Mouse (Mus musculus) monocyte, adult 2 months (primary cell): ENCODE measurements around the gene Thsd4.

Experiments
- DNase-seq, 2 experiments: peaks; one replicate each; pipeline ENCODE4 v3.0.0; 2022; ENCODE audit warnings: low spot score in 2 of 2, low read depth in 1 of 2

Gene Thsd4

DNA sequence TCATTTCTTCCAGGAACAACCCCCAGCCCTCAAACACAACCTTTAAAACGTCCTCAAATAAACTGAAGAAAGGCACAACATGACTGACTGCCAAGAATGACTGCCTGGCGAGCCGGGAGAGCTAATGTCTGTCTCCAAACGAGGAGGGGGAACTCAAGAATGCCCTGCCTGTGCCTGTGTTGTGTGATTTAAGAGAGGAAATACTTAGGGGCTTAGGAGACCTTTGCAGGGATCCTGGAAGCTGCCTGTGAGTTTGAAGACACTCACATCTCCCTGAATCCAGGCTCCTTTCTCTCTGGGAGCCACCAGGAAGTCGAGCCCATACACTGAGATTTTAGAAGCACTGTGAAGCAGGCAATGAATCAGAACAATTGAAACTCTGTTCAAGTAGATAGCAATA lies 361.0 kb downstream of the Thsd4 start:
- DNase-seq, result no peak

GRCm38 (mm10) chr9:60160194-60160593 lies 361.7 kb downstream of the Thsd4 start:
- no peak for DNase-seq

DNA sequence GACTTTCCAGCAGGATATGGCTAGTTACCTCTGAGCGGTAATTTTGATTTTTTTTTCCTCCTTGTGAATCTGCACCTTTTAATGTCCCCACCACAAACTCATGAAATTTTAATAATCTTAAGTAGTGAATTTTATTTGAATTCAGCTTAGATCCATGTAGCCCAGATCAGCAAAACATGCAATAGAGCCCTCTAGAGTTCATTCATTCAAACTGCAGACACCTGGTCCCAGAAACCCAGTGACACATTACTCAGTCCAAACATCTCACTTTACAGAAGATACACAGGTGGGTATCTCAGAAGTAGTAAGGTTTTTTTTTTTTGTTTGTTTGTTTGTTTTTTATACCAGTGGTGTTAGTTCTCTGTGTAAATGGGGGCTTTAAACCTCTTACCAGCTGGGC lies 368.9 kb downstream of the Thsd4 start:
- no peak for DNase-seq

GRCm38 (mm10) chr9:60151897-60152627 lies 369.8 kb downstream of the Thsd4 start:
- no peak for DNase-seq

- no peak for DNase-seq
Observed at GRCm38 (mm10) chr9:60150511-60150910, 371.3 kb downstream of the Thsd4 start.

- no peak for DNase-seq
Observed at GRCm38 (mm10) chr9:60148988-60149387, 372.9 kb downstream of the Thsd4 start.

- DNase-seq, result no peak
Observed at GRCm38 (mm10) chr9:60147401-60147800, 374.4 kb downstream of the Thsd4 start.

- DNase-seq, result no peak
Observed at GRCm38 (mm10) chr9:60143816-60144215, 378.0 kb downstream of the Thsd4 start.

GRCm38 (mm10) chr9:60141081-60141514 lies 380.7 kb downstream of the Thsd4 start:
- no peak for DNase-seq

DNA sequence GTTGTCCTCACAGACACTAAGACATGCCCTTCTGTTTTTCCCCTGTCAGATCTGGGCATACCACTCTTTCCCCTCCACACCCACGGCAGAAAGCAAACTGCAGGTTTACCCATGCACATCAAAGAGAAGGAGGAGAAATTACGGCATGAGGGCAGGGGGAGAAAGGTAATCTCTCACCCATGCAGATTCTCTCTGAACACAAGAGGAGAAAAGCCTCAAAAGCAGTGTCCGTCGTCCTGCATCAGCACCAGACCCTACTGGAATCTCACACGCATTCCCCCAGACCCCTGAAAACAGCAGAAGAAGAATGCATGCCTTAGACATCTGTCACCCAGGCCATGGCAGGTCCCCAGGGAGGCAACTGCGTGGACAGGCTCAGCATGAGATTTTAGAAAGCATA lies 381.4 kb downstream of the Thsd4 start:
- no peak for DNase-seq

GRCm38 (mm10) chr9:60139446-60139845 lies 382.4 kb downstream of the Thsd4 start:
- DNase-seq, result no peak

DNA sequence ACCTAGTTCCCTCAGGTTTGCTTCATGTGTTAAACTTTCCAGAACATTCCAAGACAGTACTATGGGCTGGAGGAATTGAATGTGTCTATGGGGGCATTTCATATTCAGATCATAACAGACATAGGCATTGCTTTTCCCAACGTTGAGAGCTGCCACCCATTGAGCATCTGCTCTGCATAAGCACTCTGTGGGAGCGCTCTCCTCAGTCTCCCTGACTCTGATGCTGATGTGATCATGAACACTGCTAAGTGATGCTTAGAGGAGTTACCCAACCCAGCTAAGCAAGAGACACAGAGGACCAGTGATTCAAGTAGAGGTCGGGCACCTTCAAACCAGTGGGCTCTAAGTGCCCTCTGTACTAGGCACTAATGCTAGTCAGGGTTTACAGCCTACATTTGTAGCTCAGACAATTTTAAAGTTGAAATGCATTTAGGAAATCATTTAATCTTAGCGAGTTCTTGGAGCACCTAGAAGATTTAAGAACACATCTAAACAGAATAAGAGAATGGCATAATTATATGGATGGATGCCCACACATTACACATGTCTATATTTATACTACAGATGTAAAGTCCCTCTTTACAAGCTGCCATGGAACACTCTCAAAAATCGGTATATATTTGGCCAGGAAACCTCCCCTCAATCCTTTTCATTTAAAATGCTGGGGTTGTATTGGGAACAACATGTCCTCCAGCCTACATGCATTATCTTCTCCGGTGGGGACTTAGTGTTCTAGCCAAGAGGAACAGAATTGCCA lies 392.4 kb downstream of the Thsd4 start:
- DNase-seq, result no peak

GRCm38 (mm10) chr9:60126961-60127360 lies 394.9 kb downstream of the Thsd4 start:
- DNase-seq, result no peak

GRCm38 (mm10) chr9:60124102-60124501 lies 397.7 kb downstream of the Thsd4 start:
- no peak for DNase-seq

- no peak for DNase-seq
Observed at GRCm38 (mm10) chr9:60123066-60123465, 398.8 kb downstream of the Thsd4 start.

GRCm38 (mm10) chr9:60119846-60120245 lies 402.0 kb downstream of the Thsd4 start:
- no peak for DNase-seq

DNA sequence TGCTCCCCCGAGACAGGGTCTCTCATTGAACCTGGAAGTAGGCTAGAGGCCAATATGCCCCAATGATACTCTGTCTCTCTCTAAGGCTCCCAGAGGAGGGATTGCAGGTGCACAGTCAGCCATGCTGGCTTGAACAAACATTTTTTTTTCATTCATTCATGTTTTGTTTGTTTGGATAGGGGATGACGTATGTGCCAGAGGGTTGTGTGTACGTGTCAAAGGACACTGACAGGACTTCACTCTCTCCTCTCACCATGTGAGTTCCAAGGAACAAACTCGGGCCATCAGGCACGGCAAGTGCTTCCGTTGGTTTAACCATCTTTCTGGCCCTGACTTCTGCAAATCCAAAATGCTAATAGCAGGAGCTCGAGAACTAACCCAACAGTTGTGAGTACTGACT lies 404.0 kb downstream of the Thsd4 start:
- DNase-seq, result no peak

DNA sequence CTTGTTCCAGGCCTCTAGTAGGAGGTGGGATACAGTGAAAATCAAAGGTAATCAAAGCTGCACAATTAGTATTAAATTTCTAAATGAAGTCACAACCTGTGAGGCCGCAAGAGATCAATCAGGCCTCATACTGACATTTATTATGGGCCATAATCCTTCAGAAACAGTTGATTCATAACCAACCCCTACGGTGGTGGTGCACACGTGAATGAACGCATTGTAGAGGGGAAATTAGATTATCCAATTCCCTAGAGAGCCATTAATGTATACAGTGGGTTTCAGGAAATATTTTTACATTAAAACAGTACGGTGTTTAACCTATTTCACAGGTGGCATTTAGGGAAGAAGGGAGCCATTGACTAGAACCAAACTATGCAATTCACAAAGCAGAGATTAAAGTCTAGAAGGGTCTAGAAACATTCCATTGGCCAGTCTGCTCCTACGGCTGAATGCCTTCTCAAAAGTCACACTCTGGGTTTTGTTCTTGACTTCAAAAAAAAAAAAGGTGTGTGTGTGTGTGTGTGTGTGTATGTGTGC lies 406.1 kb downstream of the Thsd4 start:
- DNase-seq, result no peak

DNA sequence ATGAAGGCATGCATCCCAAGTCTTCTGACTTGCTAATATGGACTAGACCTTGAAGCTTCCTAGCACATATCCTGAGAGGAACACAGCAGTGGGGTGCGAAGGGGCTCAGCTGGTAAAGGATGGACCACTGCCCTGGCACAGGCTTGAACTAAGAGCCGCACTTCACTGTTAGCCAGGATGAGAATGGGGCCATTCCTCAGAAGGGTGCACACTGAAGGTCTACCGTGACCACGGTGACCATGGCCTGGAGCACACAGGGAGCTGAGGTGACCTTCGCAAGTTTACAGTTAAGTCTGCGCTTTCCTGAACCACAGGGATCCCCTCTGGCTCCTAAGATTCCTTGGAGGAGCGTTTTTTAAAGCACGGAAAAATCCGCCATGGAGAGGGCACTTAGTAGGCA lies 406.5 kb downstream of the Thsd4 start:
- no peak for DNase-seq

DNA sequence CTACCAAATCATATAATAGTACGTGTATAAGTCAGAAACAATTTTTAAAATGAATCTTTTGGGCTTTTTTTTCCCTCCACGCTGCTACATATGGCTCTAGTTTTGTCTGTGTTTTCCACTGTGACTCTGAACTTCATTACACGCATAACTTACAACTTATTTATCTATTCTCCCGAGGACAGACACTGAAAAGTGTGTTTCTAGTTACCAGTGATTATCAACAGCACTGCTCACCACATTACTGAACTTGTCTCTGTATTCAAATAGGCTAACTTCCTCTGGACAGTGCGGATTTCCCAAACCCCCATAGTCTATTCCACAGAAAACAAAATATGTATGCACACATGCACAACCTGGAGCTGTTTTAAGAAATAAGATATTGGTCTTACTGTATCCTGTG lies 411.6 kb downstream of the Thsd4 start:
- DNase-seq, result no peak

GRCm38 (mm10) chr9:60106683-60107082 lies 415.2 kb downstream of the Thsd4 start:
- no peak for DNase-seq

DNA sequence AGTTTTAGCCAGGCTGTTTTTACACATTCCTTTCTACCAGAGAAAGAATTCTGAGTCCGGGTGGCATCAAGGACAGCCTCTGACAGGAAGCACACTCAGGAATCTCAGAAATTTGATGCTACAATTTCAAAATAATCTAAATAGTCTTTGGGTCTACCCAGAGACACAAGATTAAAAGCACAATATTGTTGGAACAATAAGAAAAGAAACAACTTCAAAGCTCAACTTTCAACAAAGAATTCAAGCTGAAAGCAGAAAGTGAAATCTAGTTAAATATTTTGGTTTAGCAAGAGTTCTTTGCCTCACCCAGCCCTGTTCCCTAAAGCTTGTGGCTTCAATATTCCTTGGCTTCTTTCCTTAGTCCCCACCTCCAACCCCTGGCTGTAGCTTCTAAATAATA lies 415.7 kb downstream of the Thsd4 start:
- no peak for DNase-seq
